ENCODE assay signal across 20 mouse cellular contexts in the genomic region with DNA sequence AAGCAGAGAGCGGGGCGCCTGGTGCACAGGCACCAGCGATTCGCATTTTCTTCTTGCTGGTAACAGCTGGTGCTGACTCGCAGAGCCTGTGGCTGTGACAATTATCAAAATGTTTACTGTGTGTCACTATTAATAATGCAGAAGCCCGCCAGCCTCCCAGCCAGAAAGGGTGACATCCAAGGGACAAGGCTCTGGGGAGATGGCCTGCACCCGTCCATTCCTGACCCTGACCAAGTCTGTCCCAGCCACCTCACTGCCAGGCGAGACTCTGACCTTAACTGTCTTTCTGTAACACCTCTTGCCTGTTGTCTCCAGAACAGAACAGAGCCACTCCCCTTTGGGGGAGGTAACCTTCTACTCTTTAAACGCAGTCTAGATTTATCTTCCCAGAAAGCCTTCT. TPM values are rescaled to one million over a fixed set of nuclear protein-coding genes. Genes with fewer than 3 reads are reported as not detected.
DNase-seq lines count a peak whose midpoint lies in the region; ATAC-seq and TF ChIP-seq lines count a peak whose summit lies in the region.
"Had no signal": no experiment of that assay in that cellular context is flagged by ENCODE, and none has a peak within 500 bp of the region (broad histone marks: within the 10 kb centered on the region; RNA-seq: fewer than 3 reads in every experiment).

No protein-coding gene starts in this region.

- no peak for ATAC-seq in forebrain, embryonic 12.5 days (ENCODE audit: low FRiP score)
- no peak for ATAC-seq in forebrain, postnatal 0 days
- peak; percentile 41; the same call in 1 of the 2 replicates for ATAC-seq in hindbrain, embryonic 12.5 days (ENCODE audit: low FRiP score)
- ATAC-seq in hindbrain, embryonic 14.5 days (ENCODE audit: low FRiP score) = no peak
- peak; percentile 65 for ATAC-seq in lung, postnatal 0 days
- no peak for ATAC-seq in neural tube, embryonic 12.5 days (ENCODE audit: low FRiP score, low read depth)
- ATAC-seq: activated CD4-positive, CD25-positive, alpha-beta regulatory T cell, adult 4 months; intestine, postnatal 0 days had no signal

- H3K9ac ChIP-seq in forebrain, embryonic 12.5 days = no peak overlapping the region
- H3K9ac ChIP-seq in forebrain, postnatal 0 days = no peak overlapping the region
- 0 out of 2 replicates have a peak overlapping the region, but pooled peaks have one; percentile 13 for H3K9ac ChIP-seq in hindbrain, embryonic 12.5 days
- no peak overlapping the region for H3K9ac ChIP-seq in hindbrain, embryonic 14.5 days
- no peak overlapping the region for H3K9ac ChIP-seq in lung, postnatal 0 days (replicated peaks; ENCODE audit: low read depth)
- no peak overlapping the region for H3K9ac ChIP-seq in neural tube, embryonic 12.5 days
- H3K9ac ChIP-seq: kidney, embryonic 15.5 days; limb, embryonic 12.5 days; liver, embryonic 13.5 days had no signal

- no peaks in the 10 kb centered on the region for H3K9me3 ChIP-seq in forebrain, embryonic 12.5 days
- no peaks in the 10 kb centered on the region for H3K9me3 ChIP-seq in forebrain, postnatal 0 days (ENCODE audit: low read length)
- peaks cover 4% of the 10 kb centered on the region; the same call in 1 of the 2 replicates for H3K9me3 ChIP-seq in hindbrain, embryonic 12.5 days (replicated peaks)
- no peaks in the 10 kb centered on the region for H3K9me3 ChIP-seq in hindbrain, embryonic 14.5 days (ENCODE audit: control insufficient read depth, low read length)
- H3K9me3 ChIP-seq in lung, postnatal 0 days (ENCODE audit: low read length) = no peaks in the 10 kb centered on the region
- H3K9me3 ChIP-seq in neural tube, embryonic 12.5 days = no peaks in the 10 kb centered on the region
- H3K9me3 ChIP-seq: kidney, embryonic 15.5 days; limb, embryonic 12.5 days; liver, embryonic 13.5 days had no signal

- 0 out of 2 replicates have a peak overlapping the region, but pooled peaks have one; percentile 13 for H3K27ac ChIP-seq in forebrain, embryonic 12.5 days
- H3K27ac ChIP-seq in forebrain, postnatal 0 days (ENCODE audit: low read depth, low read length) = no peak overlapping the region
- peak overlapping the region; percentile 62 for H3K27ac ChIP-seq in hindbrain, embryonic 12.5 days
- no peak overlapping the region for H3K27ac ChIP-seq in hindbrain, embryonic 14.5 days
- H3K27ac ChIP-seq in lung, postnatal 0 days (ENCODE audit: low read length) = no peak overlapping the region
- 0 out of 2 replicates have a peak overlapping the region, but pooled peaks have one; percentile 21 for H3K27ac ChIP-seq in neural tube, embryonic 12.5 days
- H3K27ac ChIP-seq: kidney, embryonic 15.5 days; limb, embryonic 12.5 days; liver, embryonic 13.5 days; macrophage had no signal

- H3K4me3 ChIP-seq in forebrain, embryonic 12.5 days (replicated peaks) = no peak overlapping the region
- no peak overlapping the region for H3K4me3 ChIP-seq in forebrain, postnatal 0 days (ENCODE audit: low read depth, low read length)
- H3K4me3 ChIP-seq in hindbrain, embryonic 12.5 days = no peak overlapping the region
- no peak overlapping the region for H3K4me3 ChIP-seq in hindbrain, embryonic 14.5 days (replicated peaks; ENCODE audit: low read length)
- no peak overlapping the region for H3K4me3 ChIP-seq in lung, postnatal 0 days (ENCODE audit: low read depth, low read length)
- no peak overlapping the region for H3K4me3 ChIP-seq in lung, adult 2 months (replicated peaks; ENCODE audit: extremely low read depth, low read depth, low read length)
- no peak overlapping the region for H3K4me3 ChIP-seq in neural tube, embryonic 12.5 days
- H3K4me3 ChIP-seq: kidney, embryonic 15.5 days; limb, embryonic 12.5 days; liver, embryonic 13.5 days had no signal

- H3K4me1 ChIP-seq in forebrain, embryonic 12.5 days = peaks cover 31% of the 10 kb centered on the region
- no peaks in the 10 kb centered on the region for H3K4me1 ChIP-seq in forebrain, postnatal 0 days (ENCODE audit: insufficient read depth)
- peaks cover 46% of the 10 kb centered on the region for H3K4me1 ChIP-seq in hindbrain, embryonic 12.5 days
- peaks cover 24% of the 10 kb centered on the region for H3K4me1 ChIP-seq in hindbrain, embryonic 14.5 days (replicated peaks; ENCODE audit: control insufficient read depth, insufficient read depth, low read length)
- no peaks in the 10 kb centered on the region for H3K4me1 ChIP-seq in lung, postnatal 0 days (ENCODE audit: insufficient read depth, low read depth, low read length)
- no peaks in the 10 kb centered on the region for H3K4me1 ChIP-seq in lung, adult 2 months (ENCODE audit: control insufficient read depth, insufficient read depth, low read length)
- H3K4me1 ChIP-seq in neural tube, embryonic 12.5 days = peaks cover 36% of the 10 kb centered on the region
- H3K4me1 ChIP-seq: liver, embryonic 13.5 days had no signal

- no peak overlapping the region for H3K4me2 ChIP-seq in forebrain, embryonic 12.5 days
- H3K4me2 ChIP-seq in forebrain, postnatal 0 days (ENCODE audit: low read depth) = no peak overlapping the region
- H3K4me2 ChIP-seq in hindbrain, embryonic 12.5 days (replicated peaks) = no peak overlapping the region
- H3K4me2 ChIP-seq in hindbrain, embryonic 14.5 days (replicated peaks) = no peak overlapping the region
- no peak overlapping the region for H3K4me2 ChIP-seq in lung, postnatal 0 days (replicated peaks; ENCODE audit: low read depth, low read length)
- no peak overlapping the region for H3K4me2 ChIP-seq in neural tube, embryonic 12.5 days (replicated peaks)
- H3K4me2 ChIP-seq: heart, embryonic 11.5 days; kidney, embryonic 15.5 days; limb, embryonic 12.5 days; liver, embryonic 13.5 days had no signal

- TF ChIP-seq EP300 in lung, postnatal 0 days (IDR thresholded peaks at IDR 0.05) = no peak

- TF ChIP-seq CTCF in forebrain, postnatal 0 days (IDR thresholded peaks at IDR 0.05; ENCODE audit: low read depth) = no peak
- no peak for TF ChIP-seq CTCF in lung, postnatal 0 days (IDR thresholded peaks at IDR 0.05)
- TF ChIP-seq CTCF in lung, adult 2 months (IDR thresholded peaks at IDR 0.05; ENCODE audit: insufficient read depth, low read length) = no peak

- no peak for TF ChIP-seq POLR2A in lung, adult 2 months (IDR thresholded peaks at IDR 0.05; ENCODE audit: borderline replicate concordance, extremely low read depth, low read depth, low read length)

- DNase-seq in forebrain, postnatal 0 days = no peak
- no peak for DNase-seq in hindbrain, embryonic 14.5 days (ENCODE audit: low spot score)
- DNase-seq in lung, postnatal 0 days (ENCODE audit: low spot score) = peak; percentile 34
- no peak for DNase-seq in lung, adult 2 months
- no peak for DNase-seq in neural tube, embryonic 10.5 days (ENCODE audit: extremely low spot score, low spot score)
- DNase-seq: adrenal gland, adult 8-10 months; cerebellum, adult 18-20 months; cerebellum, postnatal 14 days; heart, postnatal 10 days; liver, embryonic 13.5 days; thymus, postnatal 14 days had no signal

- H3K36me3 ChIP-seq in forebrain, embryonic 12.5 days (replicated peaks) = no peaks in the 10 kb centered on the region
- no peaks in the 10 kb centered on the region for H3K36me3 ChIP-seq in forebrain, postnatal 0 days (ENCODE audit: insufficient read depth)
- no peaks in the 10 kb centered on the region for H3K36me3 ChIP-seq in hindbrain, embryonic 12.5 days
- no peaks in the 10 kb centered on the region for H3K36me3 ChIP-seq in hindbrain, embryonic 14.5 days (replicated peaks; ENCODE audit: control insufficient read depth, insufficient read depth)
- no peaks in the 10 kb centered on the region for H3K36me3 ChIP-seq in lung, postnatal 0 days (ENCODE audit: insufficient read depth, low read length)
- H3K36me3 ChIP-seq in neural tube, embryonic 12.5 days = no peaks in the 10 kb centered on the region
- H3K36me3 ChIP-seq: kidney, embryonic 15.5 days; limb, embryonic 12.5 days; liver, embryonic 13.5 days had no signal

- WGBS in forebrain, embryonic 12.5 days = 66% methylated on average over 9 of the region's 9 CpGs
- 52% methylated on average over 9 of the region's 9 CpGs for WGBS in forebrain, postnatal 0 days
- WGBS in hindbrain, embryonic 12.5 days = 49% methylated on average over 9 of the region's 9 CpGs
- 37% methylated on average over 9 of the region's 9 CpGs for WGBS in hindbrain, embryonic 14.5 days
- WGBS in lung, postnatal 0 days = 34% methylated on average over 9 of the region's 9 CpGs
- 43% methylated on average over 9 of the region's 9 CpGs for WGBS in lung, adult 2 months
- whole genome bisulfite sequencing in neural tube, embryonic 12.5 days = 50% methylated on average over 9 of the region's 9 CpGs

- peaks cover 39% of the 10 kb centered on the region for H3K27me3 ChIP-seq in forebrain, embryonic 12.5 days
- no peaks in the 10 kb centered on the region for H3K27me3 ChIP-seq in forebrain, postnatal 0 days (ENCODE audit: insufficient read depth, low read length)
- peaks cover 5% of the 10 kb centered on the region for H3K27me3 ChIP-seq in hindbrain, embryonic 12.5 days
- H3K27me3 ChIP-seq in hindbrain, embryonic 14.5 days (ENCODE audit: control insufficient read depth, insufficient read depth, low read length) = no peaks in the 10 kb centered on the region
- H3K27me3 ChIP-seq in lung, postnatal 0 days (replicated peaks; ENCODE audit: insufficient read depth, low read length) = no peaks in the 10 kb centered on the region
- no peaks in the 10 kb centered on the region for H3K27me3 ChIP-seq in neural tube, embryonic 12.5 days (replicated peaks)
- H3K27me3 ChIP-seq: liver, embryonic 13.5 days had no signal

RNA-seq across cellular contexts. Expression of gene Sdk2, which starts 55.3 kb away (rescaled TPM):
- polyA plus RNA-seq in forebrain, embryonic 12.5 days (2016; fragmentation: Nextera tagmentation; extraction: Ambion mirVana) = 2.2 and 3.0 TPM in 2 replicates
- 14.1 and 18.5 TPM in 2 replicates for total RNA-seq in forebrain, postnatal 0 days (2014; rRNA removed)
- polyA plus RNA-seq in forebrain, postnatal 0 days (2015; fragmentation: Nextera tagmentation; extraction: Ambion mirVana) = 0.79 and 1.9 TPM in 2 replicates
- 6.4 and 7.1 TPM in 2 replicates for polyA plus RNA-seq in hindbrain, embryonic 12.5 days (2016; fragmentation: Nextera tagmentation; extraction: Ambion mirVana)
- polyA plus RNA-seq in hindbrain, embryonic 14.5 days (2014; fragmentation: Nextera tagmentation; extraction: Ambion mirVana) = 3.6 and 6.3 TPM in 2 replicates
- polyA plus RNA-seq in lung, postnatal 0 days (2015; fragmentation: Nextera tagmentation; extraction: Ambion mirVana) = 0.66 and 0.93 TPM in 2 replicates
- 0.71 and 1.2 TPM in 2 replicates for polyA plus RNA-seq in lung, adult 2 months (2012; rRNA removed)
- polyA plus RNA-seq in neural tube, embryonic 12.5 days (2016; fragmentation: Nextera tagmentation; extraction: Ambion mirVana) = 6.2 and 7.1 TPM in 2 replicates
- polyA plus RNA-seq: activated CD4-positive, CD25-positive, alpha-beta regulatory T cell, adult 4 months had no signal

Comparison
In these comparisons a context has a peak if more than half of its experiments do, and no peak if none do; other contexts are left out.
1. ATAC-seq: peak in hindbrain, embryonic 12.5 days (single experiment) and lung, postnatal 0 days (single experiment); none in forebrain, embryonic 12.5 days (single experiment), forebrain, postnatal 0 days (single experiment), hindbrain, embryonic 14.5 days (single experiment) and neural tube, embryonic 12.5 days (single experiment).
2. H3K27ac ChIP-seq: peak in forebrain, embryonic 12.5 days (single experiment), hindbrain, embryonic 12.5 days (single experiment) and neural tube, embryonic 12.5 days (single experiment); none in forebrain, postnatal 0 days (single experiment), hindbrain, embryonic 14.5 days (single experiment) and lung, postnatal 0 days (single experiment).